Mouse (Mus musculus): ENCODE measurements around the gene Rap1b.

DNA sequence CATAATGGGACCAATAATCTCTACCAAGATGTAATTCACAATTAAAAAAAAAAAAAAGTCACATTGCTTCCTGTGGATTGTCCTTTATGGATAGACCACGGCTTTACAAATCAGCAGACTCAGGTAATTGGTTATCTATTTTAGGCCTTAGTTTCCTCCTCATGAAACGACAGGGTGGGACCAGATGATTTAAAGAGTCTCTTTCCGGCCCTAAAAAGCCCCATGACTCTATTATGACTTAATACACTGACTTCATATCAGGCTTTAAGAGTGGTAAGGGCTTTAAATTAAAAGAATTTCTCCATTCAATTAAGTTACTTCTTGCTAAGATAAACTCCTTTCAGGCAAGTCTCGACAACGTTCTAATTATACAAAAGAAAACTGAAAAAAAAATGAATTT, 1.6 kb downstream of the Rap1b start:
- no peak for TF ChIP-seq GATA1 (IDR thresholded peaks at IDR 0.05; ENCODE audit: borderline replicate concordance, low read length)
- no peak for TF ChIP-seq FLI1 (IDR thresholded peaks at IDR 0.05; ENCODE audit: low read length)

All from megakaryocyte, embryonic 14.5 days (primary cell).